Mouse (Mus musculus): ENCODE measurements around the gene Tspyl1. TPM values are rescaled to one million over a fixed set of nuclear protein-coding genes. Genes with fewer than 3 reads are reported as not detected.

Gene Tspyl1
- polyA plus RNA-seq (2015; fragmentation: Nextera tagmentation; extraction: Ambion mirVana) = 56.5 and 57.6 TPM in 2 replicates

DNA sequence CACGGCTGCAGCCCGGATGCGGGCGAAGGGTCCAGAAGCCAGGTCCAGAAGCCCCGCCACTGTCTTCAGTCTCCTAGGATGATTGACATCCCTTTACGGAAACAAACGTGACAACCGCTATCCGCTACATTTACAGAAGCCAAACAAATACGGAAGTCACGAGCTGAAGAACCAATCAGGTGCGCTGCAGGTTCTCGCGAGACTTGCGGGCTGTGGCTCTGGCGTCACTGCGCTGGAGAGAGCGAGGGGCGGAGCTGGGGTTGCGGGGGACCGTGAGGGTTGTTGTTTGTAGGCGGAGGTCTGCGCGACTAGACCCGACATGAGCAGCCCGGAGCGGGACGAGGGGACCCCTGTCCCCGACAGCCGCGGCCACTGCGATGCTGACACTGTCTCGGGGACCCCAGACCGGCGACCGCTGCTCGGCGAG lies at the start of gene Tspyl1:
TSS of gene Tspyl1 (plus strand) at position 229 of the 427 bp plus-strand sequence.

DNA sequence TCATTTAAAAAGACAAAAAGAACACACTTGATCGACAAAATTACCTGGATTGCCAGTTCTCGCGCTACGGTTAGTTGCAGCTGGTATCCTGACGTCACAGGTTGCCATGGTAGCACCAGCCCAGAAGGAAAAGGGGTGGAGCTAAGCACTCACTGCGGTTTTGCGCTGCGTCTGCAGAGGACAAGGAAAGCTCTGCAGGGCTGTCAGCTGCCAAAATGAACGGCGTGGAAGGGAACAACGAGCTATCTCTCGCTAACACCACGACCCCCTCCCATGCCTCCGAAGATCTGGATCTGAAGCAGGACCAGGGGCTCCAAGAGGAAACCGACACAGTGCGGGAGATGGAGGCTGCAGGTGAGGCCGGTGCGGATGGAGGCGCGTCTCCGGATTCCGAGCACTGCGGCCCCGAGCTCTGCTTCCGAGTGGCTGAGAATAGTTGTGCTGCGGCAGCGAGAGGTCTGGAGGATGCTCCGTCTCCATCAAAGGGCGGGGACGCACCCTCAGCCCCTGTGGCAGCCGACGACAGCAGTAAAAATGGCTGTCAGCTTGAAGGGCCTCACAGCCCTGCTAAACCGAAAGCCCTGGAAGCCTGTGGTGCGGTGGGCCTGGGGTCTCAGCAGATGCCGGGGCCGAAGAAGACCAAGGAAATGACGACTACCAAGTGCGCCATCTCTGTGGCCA lies 15.4 kb downstream of the Tspyl1 start, which contains the start of gene Tspyl4:
TSS of gene Tspyl4 (plus strand) at position 144 of the 681 bp plus-strand sequence.

Other genes starting within 250 kb of the Tspyl1 start
- gene Trappc3l, start 244.6 kb upstream of the Tspyl1 start, polyA plus RNA-seq (2015; fragmentation: Nextera tagmentation; extraction: Ambion mirVana) = not detected in 2 replicates
- not detected in 2 replicates for gene Calhm4, start 237.9 kb upstream of the Tspyl1 start, polyA plus RNA-seq (2015; fragmentation: Nextera tagmentation; extraction: Ambion mirVana)
- 0.59 and 0.82 TPM in 2 replicates for gene Calhm5, start 185.7 kb upstream of the Tspyl1 start, polyA plus RNA-seq (2015; fragmentation: Nextera tagmentation; extraction: Ambion mirVana)
- gene Calhm6, start 154.2 kb upstream of the Tspyl1 start, polyA plus RNA-seq (2015; fragmentation: Nextera tagmentation; extraction: Ambion mirVana) = 0.58 and 0.63 TPM in 2 replicates
- gene Dse, start 74.5 kb upstream of the Tspyl1 start, polyA plus RNA-seq (2015; fragmentation: Nextera tagmentation; extraction: Ambion mirVana) = 14.4 and 16.5 TPM in 2 replicates
- gene Tspyl4, start 15.3 kb downstream of the Tspyl1 start, polyA plus RNA-seq (2015; fragmentation: Nextera tagmentation; extraction: Ambion mirVana) = 2.3 and 2.4 TPM in 2 replicates
- 0.13 and 3.9 TPM in 2 replicates for gene Col10a1, start 107.8 kb downstream of the Tspyl1 start, polyA plus RNA-seq (2015; fragmentation: Nextera tagmentation; extraction: Ambion mirVana)
- gene Nt5dc1, start 136.4 kb downstream of the Tspyl1 start, polyA plus RNA-seq (2015; fragmentation: Nextera tagmentation; extraction: Ambion mirVana) = 4.5 and 5.1 TPM in 2 replicates
- gene Frk, start 201.2 kb downstream of the Tspyl1 start, polyA plus RNA-seq (2015; fragmentation: Nextera tagmentation; extraction: Ambion mirVana) = 2.6 and 2.7 TPM in 2 replicates

Data from skeletal muscle tissue, postnatal 0 days (tissue).